In the genomic region with DNA sequence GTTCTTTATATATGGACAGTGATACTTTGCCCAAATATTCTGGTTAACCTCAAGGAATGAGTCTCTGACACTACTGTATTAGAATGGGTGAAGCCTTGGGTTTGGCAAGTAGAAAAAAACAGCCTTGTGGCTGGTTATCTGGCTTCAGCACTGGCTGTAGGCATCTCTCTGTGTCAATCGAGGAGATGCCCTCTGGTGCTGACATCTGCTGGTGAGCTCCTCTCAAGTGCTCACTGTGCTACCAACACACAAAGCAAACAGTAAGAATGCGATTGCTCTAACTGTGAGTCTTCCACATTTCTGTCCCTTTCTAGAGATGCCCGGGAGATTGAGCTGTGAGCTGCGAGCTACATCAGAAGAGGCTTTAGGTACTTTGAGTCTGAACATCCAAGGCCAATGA, we compare ENCODE assay signal across 21 mouse cellular contexts. TPM values are rescaled to one million over a fixed set of nuclear protein-coding genes. Genes with fewer than 3 reads are reported as not detected.
DNase-seq lines count a peak whose midpoint lies in the region; ATAC-seq and TF ChIP-seq lines count a peak whose summit lies in the region.
"Had no signal": no experiment of that assay in that cellular context is flagged by ENCODE, and none has a peak within 500 bp of the region (broad histone marks: within the 10 kb centered on the region; RNA-seq: fewer than 3 reads in every experiment).

No protein-coding gene starts in this region.

- TF ChIP-seq CTCF in liver, postnatal 0 days (IDR thresholded peaks at IDR 0.05; ENCODE audit: low read depth): peak; percentile 22; the same call in 1 of the 2 replicates

- H3K36me3 ChIP-seq in heart, embryonic 15.5 days: no peaks in the 10 kb centered on the region
- H3K36me3 ChIP-seq in liver, postnatal 0 days (replicated peaks; ENCODE audit: insufficient read depth, low read length): no peaks in the 10 kb centered on the region
- H3K36me3 ChIP-seq in liver, embryonic 11.5 days (ENCODE audit: control insufficient read depth, insufficient read depth, low read length): no peaks in the 10 kb centered on the region
- H3K36me3 ChIP-seq: hindbrain, embryonic 13.5 days; limb, embryonic 13.5 days; liver, embryonic 15.5 days; midbrain, embryonic 10.5 days had no signal

- H3K27ac ChIP-seq in heart, embryonic 15.5 days: peak overlapping the region; percentile 73
- H3K27ac ChIP-seq in liver, postnatal 0 days (ENCODE audit: low read depth): no peak overlapping the region
- H3K27ac ChIP-seq in liver, embryonic 11.5 days (ENCODE audit: low read depth, low read length): no peak overlapping the region
- H3K27ac ChIP-seq: hindbrain, embryonic 13.5 days; limb, embryonic 13.5 days; liver, embryonic 15.5 days; midbrain, embryonic 10.5 days had no signal

- no peak overlapping the region for H3K4me3 ChIP-seq in heart, embryonic 15.5 days
- H3K4me3 ChIP-seq in liver, postnatal 0 days (ENCODE audit: low read depth, low read length): no peak overlapping the region
- no peak overlapping the region for H3K4me3 ChIP-seq in liver, embryonic 11.5 days (ENCODE audit: low read depth, low read length)
- H3K4me3 ChIP-seq: hindbrain, embryonic 13.5 days; limb, embryonic 13.5 days; liver, embryonic 15.5 days; midbrain, embryonic 10.5 days had no signal

- 65% methylated on average over 4 of the region's 4 CpGs for WGBS in heart, embryonic 15.5 days
- 61% methylated on average over 4 of the region's 4 CpGs for WGBS in liver, postnatal 0 days (ENCODE audit: insufficient replicate concordance)
- 67% methylated on average over 4 of the region's 4 CpGs for WGBS in liver, embryonic 11.5 days

- no peak for TF ChIP-seq EP300 in liver, postnatal 0 days (IDR thresholded peaks at IDR 0.05; ENCODE audit: low read depth)

- H3K9me3 ChIP-seq in heart, embryonic 15.5 days (replicated peaks): no peaks in the 10 kb centered on the region
- H3K9me3 ChIP-seq in liver, postnatal 0 days (ENCODE audit: low read length): no peaks in the 10 kb centered on the region
- H3K9me3 ChIP-seq in liver, embryonic 11.5 days (ENCODE audit: control insufficient read depth, low read length): no peaks in the 10 kb centered on the region
- H3K9me3 ChIP-seq: hindbrain, embryonic 13.5 days; limb, embryonic 13.5 days; liver, embryonic 15.5 days; midbrain, embryonic 10.5 days had no signal

- H3K4me2 ChIP-seq in heart, embryonic 15.5 days: no peak overlapping the region
- H3K4me2 ChIP-seq in liver, postnatal 0 days (ENCODE audit: low read depth, low read length): no peak overlapping the region
- H3K4me2 ChIP-seq in liver, embryonic 11.5 days: no peak overlapping the region
- H3K4me2 ChIP-seq: hindbrain, embryonic 13.5 days; limb, embryonic 13.5 days; liver, embryonic 15.5 days had no signal

- DNase-seq in CD4-positive, CD25-positive, alpha-beta regulatory T cell, adult 2 months (ENCODE audit: low read depth, low spot score): peak; percentile 56
- no peak for DNase-seq in heart, adult 18-20 months
- no peak for DNase-seq in liver, postnatal 0 days
- no peak for DNase-seq in liver, embryonic 11.5 days (ENCODE audit: low spot score)
- DNase-seq in naive thymus-derived CD4-positive, alpha-beta T cell, adult 2 months (ENCODE audit: low read depth): peak; percentile 27
- DNase-seq in left cerebral cortex, postnatal 36 days (ENCODE audit: low spot score in 2 of 2): no peak
- DNase-seq: cerebellum, adult 9-10 months; kidney, postnatal 10 days; right cerebral cortex, postnatal 14 days; thymus, postnatal 25 days had no signal

- H3K9ac ChIP-seq in heart, embryonic 15.5 days: no peak overlapping the region
- H3K9ac ChIP-seq in liver, postnatal 0 days (replicated peaks): no peak overlapping the region
- H3K9ac ChIP-seq in liver, embryonic 11.5 days (ENCODE audit: low read depth, low read length): no peak overlapping the region
- H3K9ac ChIP-seq: hindbrain, embryonic 13.5 days; limb, embryonic 13.5 days; liver, embryonic 15.5 days had no signal

- H3K4me1 ChIP-seq in heart, embryonic 15.5 days (replicated peaks): peaks cover 33% of the 10 kb centered on the region
- H3K4me1 ChIP-seq in liver, postnatal 0 days (ENCODE audit: insufficient read depth): no peaks in the 10 kb centered on the region
- H3K4me1 ChIP-seq in liver, embryonic 11.5 days (replicated peaks; ENCODE audit: control insufficient read depth, insufficient read depth, low read length): no peaks in the 10 kb centered on the region
- H3K4me1 ChIP-seq: liver, embryonic 15.5 days had no signal

- no peak for ATAC-seq in CD4-positive, CD25-positive, alpha-beta regulatory T cell, adult 4 months
- ATAC-seq in heart, embryonic 15.5 days (replicated peaks; ENCODE audit: insufficient number of reproducible peaks, insufficient read depth, low FRiP score, low read depth): no peak
- no peak for ATAC-seq in liver, postnatal 0 days
- no peak for ATAC-seq in liver, embryonic 11.5 days (replicated peaks; ENCODE audit: low FRiP score)
- ATAC-seq: forebrain, embryonic 14.5 days; intestine, embryonic 16.5 days had no signal

- no peaks in the 10 kb centered on the region for H3K27me3 ChIP-seq in heart, embryonic 15.5 days
- H3K27me3 ChIP-seq in liver, postnatal 0 days (ENCODE audit: insufficient read depth, low read length): no peaks in the 10 kb centered on the region
- H3K27me3 ChIP-seq in liver, embryonic 11.5 days (replicated peaks; ENCODE audit: control insufficient read depth, insufficient read depth, low read length): no peaks in the 10 kb centered on the region
- H3K27me3 ChIP-seq: hindbrain, embryonic 13.5 days; liver, embryonic 15.5 days had no signal

- intact Hi-C loops in left cerebral cortex, postnatal 36 days (cut with DNase I): no loop called here

RNA-seq across cellular contexts. Expression of gene Fam170b, which starts 17.2 kb away (rescaled TPM):
- polyA plus RNA-seq in CD4-positive, CD25-positive, alpha-beta regulatory T cell, adult 4 months (2017; shearing (Covaris generic)): not detected
- 0.11 and 0.13 TPM in 2 replicates for polyA plus RNA-seq in heart, embryonic 15.5 days (2015; fragmentation: Nextera tagmentation; extraction: Ambion mirVana)
- total RNA-seq in heart, adult 18-20 months (2021): not detected
- polyA plus RNA-seq in liver, postnatal 0 days (2015; fragmentation: Nextera tagmentation; extraction: Ambion mirVana): 0.06 and 0.11 TPM in 2 replicates
- polyA plus RNA-seq in liver, embryonic 11.5 days (2014; fragmentation: Nextera tagmentation; extraction: Ambion mirVana): not detected in 2 replicates
- not detected for total RNA-seq in left cerebral cortex, postnatal 36 days (2021)
- total RNA-seq: layer of hippocampus, postnatal 10 days had no signal
- polyA plus RNA-seq: embryonic facial prominence, embryonic 14.5 days; forebrain, embryonic 14.5 days; hindbrain, embryonic 13.5 days; limb, embryonic 13.5 days; midbrain, embryonic 10.5 days; neural tube, embryonic 14.5 days had no signal

RNA-seq across cellular contexts. Expression of gene Tmem273, which starts 30.8 kb away (rescaled TPM):
- polyA plus RNA-seq in CD4-positive, CD25-positive, alpha-beta regulatory T cell, adult 4 months (2017; shearing (Covaris generic)): 1 to 10 TPM; 3.7 to 4.9 TPM
- 0.73 and 1.1 TPM in 2 replicates for polyA plus RNA-seq in heart, embryonic 15.5 days (2015; fragmentation: Nextera tagmentation; extraction: Ambion mirVana)
- under 1 TPM; 0.39 to 0.50 TPM for total RNA-seq in heart, adult 18-20 months (2021)
- 0.92 and 1.1 TPM in 2 replicates for polyA plus RNA-seq in liver, postnatal 0 days (2015; fragmentation: Nextera tagmentation; extraction: Ambion mirVana)
- 1.7 and 1.8 TPM in 2 replicates for polyA plus RNA-seq in liver, embryonic 11.5 days (2014; fragmentation: Nextera tagmentation; extraction: Ambion mirVana)
- total RNA-seq in left cerebral cortex, postnatal 36 days (2021): under 1 TPM; 0.61 to 0.76 TPM

RNA-seq across cellular contexts. Expression of gene Vstm4, which starts 40.0 kb away (rescaled TPM):
- not detected for polyA plus RNA-seq in CD4-positive, CD25-positive, alpha-beta regulatory T cell, adult 4 months (2017; shearing (Covaris generic))
- polyA plus RNA-seq in heart, embryonic 15.5 days (2015; fragmentation: Nextera tagmentation; extraction: Ambion mirVana): 20.3 and 25.4 TPM in 2 replicates
- 1 to 10 TPM; 8.4 to 8.7 TPM for total RNA-seq in heart, adult 18-20 months (2021)
- polyA plus RNA-seq in liver, postnatal 0 days (2015; fragmentation: Nextera tagmentation; extraction: Ambion mirVana): 5.9 and 6.0 TPM in 2 replicates
- 4.8 and 5.5 TPM in 2 replicates for polyA plus RNA-seq in liver, embryonic 11.5 days (2014; fragmentation: Nextera tagmentation; extraction: Ambion mirVana)
- 1 to 10 TPM; 3.1 to 4.5 TPM for total RNA-seq in left cerebral cortex, postnatal 36 days (2021)

Comparison
In these comparisons a context has a peak if more than half of its experiments do, and no peak if none do; other contexts are left out.
1. DNase-seq: peak in CD4-positive, CD25-positive, alpha-beta regulatory T cell, adult 2 months (single experiment) and naive thymus-derived CD4-positive, alpha-beta T cell, adult 2 months (single experiment); none in heart, adult 18-20 months (0 of 2), liver, postnatal 0 days (single experiment), liver, embryonic 11.5 days (single experiment) and left cerebral cortex, postnatal 36 days (0 of 2).